Mouse (Mus musculus) thymus, adult 2 months (tissue): ENCODE measurements around the gene Gsn.

ENCODE experiments used
- CTCF ChIP-seq: fragments of 200-500 bp; IDR thresholded peaks from 2 replicates; pipeline ENCODE4 v1.5.1; 2012; ENCODE audit warnings: mild to moderate bottlenecking, control low read depth, low read length, moderate library complexity, borderline replicate concordance; ENCODE audit not compliant: control insufficient read depth, poor library complexity, insufficient read depth; ENCODE audit errors: extremely low read depth
- POLR2A ChIP-seq: fragments of 200-500 bp; IDR thresholded peaks from 2 replicates; pipeline ENCODE4 v1.6.1; 2012; ENCODE audit warnings: mild to moderate bottlenecking, low read length, control low read depth, moderate library complexity; ENCODE audit not compliant: control insufficient read depth, poor library complexity, insufficient read depth; ENCODE audit errors: extremely low read depth

DNA sequence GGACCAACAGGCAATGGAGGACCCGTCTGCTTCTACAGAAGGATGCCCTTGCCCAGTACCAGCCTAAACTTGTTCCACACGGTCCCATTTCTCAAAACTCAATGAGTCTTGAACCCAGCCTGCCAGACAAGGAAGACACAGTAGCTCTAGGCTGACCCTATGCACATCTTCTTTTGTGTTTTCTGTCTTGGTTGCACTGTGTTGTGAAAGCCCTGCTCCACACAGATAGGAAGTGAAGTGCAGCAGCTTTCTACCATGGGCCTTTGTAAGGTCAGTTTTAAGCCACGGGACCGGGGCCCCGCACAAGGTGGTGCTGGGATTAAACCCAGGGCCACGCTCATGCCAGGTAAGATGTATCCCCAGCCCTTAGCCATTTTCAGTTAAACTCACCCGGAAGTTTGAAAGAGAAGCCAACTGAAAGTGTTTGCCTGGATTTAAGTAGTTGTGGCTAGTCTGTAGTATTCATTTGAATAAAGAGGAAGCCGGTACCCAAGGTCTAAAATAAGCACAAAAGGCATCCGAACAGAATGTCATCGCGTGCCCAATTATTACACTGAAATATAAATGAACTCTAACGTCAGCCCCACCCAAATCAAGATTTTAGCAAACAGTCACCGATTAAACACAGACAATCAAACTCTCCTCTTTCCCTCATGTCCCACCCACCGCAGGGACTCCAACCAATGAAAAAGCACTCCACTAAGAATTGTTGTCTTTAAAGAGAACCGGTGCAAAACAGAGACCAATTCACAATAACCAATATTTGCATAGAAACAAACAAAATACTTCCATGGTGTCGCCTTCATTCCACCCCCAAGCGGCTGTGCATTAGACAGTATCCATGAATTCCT, 23.4 kb upstream of the Gsn start:
- no peak for TF ChIP-seq CTCF
- no peak for TF ChIP-seq POLR2A
